Mouse (Mus musculus): Measurements from ENCODE around the gene Abat. TPM values are rescaled to one million over a fixed set of nuclear protein-coding genes. Genes with fewer than 3 reads are reported as not detected.

The Abat gene
- 25.6 and 29.2 TPM in 2 replicates for polyA plus RNA-seq (2014; fragmentation: Nextera tagmentation; extraction: Ambion mirVana)

DNA sequence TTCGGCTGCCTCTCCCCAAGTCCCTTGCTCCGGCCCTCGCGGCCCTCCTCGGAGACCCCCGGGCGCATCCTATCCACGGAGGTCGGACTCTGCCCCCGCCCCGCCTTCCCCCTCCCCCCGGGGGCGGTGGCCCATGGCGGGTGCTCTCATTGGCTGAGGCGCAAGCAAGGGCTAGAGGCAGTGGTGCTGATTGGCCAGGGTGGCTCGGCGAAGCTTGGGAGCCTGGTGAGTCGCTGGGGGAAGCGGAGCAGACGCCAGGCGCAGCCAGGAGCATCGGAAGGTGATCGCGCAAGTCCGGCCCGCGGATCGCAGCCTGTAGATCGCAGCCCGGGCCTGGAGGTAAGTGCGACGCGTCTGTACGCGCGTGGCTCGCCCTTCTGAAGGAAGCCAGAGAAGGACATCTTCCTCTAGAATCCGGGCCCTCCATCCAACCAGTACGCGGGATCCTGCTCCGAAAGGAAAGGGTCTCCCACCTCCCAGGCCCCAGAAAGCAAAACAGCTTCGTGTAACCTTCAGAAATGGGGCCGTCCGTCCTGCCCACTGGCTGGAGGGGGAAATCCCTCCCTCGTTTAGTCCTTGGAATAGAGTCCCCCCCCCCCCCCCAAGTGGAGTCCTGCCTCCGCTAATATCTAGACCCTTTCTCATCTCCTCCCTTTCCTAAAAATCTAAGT is at the start of gene Abat:
Gene Abat, plus strand, starts transcription at position 194 of the 671 bp plus-strand sequence.
- WGBS: 1% methylated on average over 44 of the region's 46 CpGs
- no peaks in the 10 kb centered on the region for H3K9me3 ChIP-seq (ENCODE audit: control insufficient read depth, low read length)
- peak within 1 kb of the TSS; percentile 30; the same call in 1 of the 2 replicates for H3K9ac ChIP-seq (ENCODE audit: low read depth, low read length)
- H3K4me1 ChIP-seq (replicated peaks; ENCODE audit: control insufficient read depth, insufficient read depth, low read length): peaks cover 4% of the 10 kb centered on the region; the same call in 1 of the 2 replicates
- peak within 1 kb of the TSS; percentile 63 for H3K4me2 ChIP-seq
- peak; percentile 95 for ATAC-seq (replicated peaks; ENCODE audit: low FRiP score)
- DNase-seq (ENCODE audit: low spot score): peak; percentile 86
- H3K36me3 ChIP-seq (ENCODE audit: control insufficient read depth, insufficient read depth, low read length): no peaks in the 10 kb centered on the region
- peak within 1 kb of the TSS; percentile 48 for H3K4me3 ChIP-seq (ENCODE audit: low read depth, low read length)
- no peak within 1 kb of the TSS for H3K27ac ChIP-seq (ENCODE audit: low read depth, low read length)
- peaks cover 2% of the 10 kb centered on the region; the same call in 1 of the 2 replicates for H3K27me3 ChIP-seq (replicated peaks; ENCODE audit: control insufficient read depth, insufficient read depth, low read length)

DNA sequence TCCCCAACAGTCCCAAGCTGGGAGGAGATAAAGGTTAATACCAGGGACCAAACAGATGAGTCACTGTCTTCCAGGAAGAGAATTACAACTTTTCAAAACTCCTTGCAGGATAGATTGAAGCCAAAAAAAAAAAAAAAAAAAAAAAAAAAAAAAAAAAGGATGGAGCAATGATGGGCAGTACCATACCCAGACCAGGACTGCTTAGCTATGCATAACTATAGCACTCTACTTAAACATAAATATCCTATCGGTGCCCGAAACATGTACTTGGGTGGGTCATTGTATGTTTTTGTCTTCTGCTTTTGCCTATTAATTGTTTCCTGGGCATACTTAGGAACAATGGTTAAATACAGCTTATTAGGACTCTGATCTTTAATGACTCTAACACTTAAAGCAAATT is 43.1 kb upstream of the Abat start:
- Histone ChIP-seq H3K4me2 (peak overlapping the region; percentile 69), H3K4me1 (replicated peaks; ENCODE audit: control insufficient read depth, insufficient read depth, low read length) (0 out of 2 replicates have a peak, but pooled peaks cover 2% of the 10 kb centered on the region), H3K9me3 (ENCODE audit: control insufficient read depth, low read length) (no peaks in the 10 kb centered on the region), H3K9ac (ENCODE audit: low read depth, low read length) (no peak overlapping the region), H3K27me3 (replicated peaks; ENCODE audit: control insufficient read depth, insufficient read depth, low read length) (no peaks in the 10 kb centered on the region), H3K4me3 (ENCODE audit: low read depth, low read length) (peak overlapping the region; percentile 84; the same call in 1 of the 2 replicates), H3K36me3 (ENCODE audit: control insufficient read depth, insufficient read depth, low read length) (peaks cover 2% of the 10 kb centered on the region; the same call in 1 of the 2 replicates), H3K27ac (ENCODE audit: low read depth, low read length) (no peak overlapping the region)
- DNase-seq (ENCODE audit: low spot score) (no peak), ATAC-seq (replicated peaks; ENCODE audit: low FRiP score) (no peak; the same call in 1 of the 2 replicates)
- WGBS: 88% methylated on average over 2 of the region's 2 CpGs

DNA sequence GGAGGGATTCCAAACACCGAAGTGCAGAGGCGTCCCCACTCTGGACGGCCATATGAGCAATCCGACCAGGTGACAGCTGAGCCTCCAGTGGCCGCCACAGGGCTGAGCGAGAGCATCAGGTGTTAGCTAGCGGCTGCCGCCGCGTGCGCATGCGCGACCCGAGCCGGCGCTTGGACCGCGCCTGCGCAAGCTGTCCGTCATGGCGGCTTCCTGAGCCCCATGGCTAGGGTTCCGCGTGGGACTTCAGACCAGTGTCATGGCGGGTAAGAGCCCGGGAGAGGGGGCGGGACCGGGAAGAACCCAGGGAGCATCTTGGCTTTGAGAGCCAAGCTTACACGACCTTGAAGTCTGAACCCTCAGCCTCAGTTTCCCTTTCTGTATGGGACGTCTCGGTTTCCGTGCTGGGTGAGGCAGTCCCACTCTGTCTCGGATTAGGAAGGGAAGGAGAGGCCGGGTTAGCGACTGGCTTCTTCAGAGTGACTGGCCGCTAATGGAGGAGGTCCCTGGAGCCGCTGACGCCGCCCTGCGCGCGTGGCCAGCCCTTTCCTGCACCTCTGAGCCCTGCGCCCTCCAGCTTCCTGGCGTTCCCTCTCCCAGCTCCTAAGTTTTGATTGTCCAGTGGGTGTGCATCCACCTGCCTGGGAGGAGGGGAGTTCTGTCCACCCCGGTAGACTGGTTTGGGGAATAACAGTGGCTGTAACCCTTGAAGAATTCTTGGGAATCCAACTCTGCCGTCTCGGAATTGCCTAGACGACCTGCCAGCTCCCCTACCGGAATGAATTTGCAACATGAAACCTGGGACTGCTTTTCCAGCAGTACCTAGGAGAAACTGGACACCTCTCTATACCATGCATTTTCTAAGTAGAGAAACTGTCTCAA is 42.4 kb upstream of the Abat start, which contains the start of gene Mettl22:
Gene Mettl22, plus strand, starts transcription at position 186 of the 879 bp plus-strand sequence.
- ATAC-seq (replicated peaks; ENCODE audit: low FRiP score) (peak; percentile 98), DNase-seq (ENCODE audit: low spot score) (peak; percentile 82)
- Histone ChIP-seq H3K9ac (ENCODE audit: low read depth, low read length) (peak within 1 kb of the TSS; percentile 95), H3K4me1 (replicated peaks; ENCODE audit: control insufficient read depth, insufficient read depth, low read length) (0 out of 2 replicates have a peak, but pooled peaks cover 2% of the 10 kb centered on the region), H3K9me3 (ENCODE audit: control insufficient read depth, low read length) (no peaks in the 10 kb centered on the region), H3K4me3 (ENCODE audit: low read depth, low read length) (peak within 1 kb of the TSS; percentile 84), H3K27ac (ENCODE audit: low read depth, low read length) (peak within 1 kb of the TSS; percentile 68), H3K36me3 (ENCODE audit: control insufficient read depth, insufficient read depth, low read length) (peaks cover 2% of the 10 kb centered on the region; the same call in 1 of the 2 replicates), H3K4me2 (peak within 1 kb of the TSS; percentile 69), H3K27me3 (replicated peaks; ENCODE audit: control insufficient read depth, insufficient read depth, low read length) (no peaks in the 10 kb centered on the region)
- under 1% methylated on average over 48 of the region's 48 CpGs for WGBS

DNA sequence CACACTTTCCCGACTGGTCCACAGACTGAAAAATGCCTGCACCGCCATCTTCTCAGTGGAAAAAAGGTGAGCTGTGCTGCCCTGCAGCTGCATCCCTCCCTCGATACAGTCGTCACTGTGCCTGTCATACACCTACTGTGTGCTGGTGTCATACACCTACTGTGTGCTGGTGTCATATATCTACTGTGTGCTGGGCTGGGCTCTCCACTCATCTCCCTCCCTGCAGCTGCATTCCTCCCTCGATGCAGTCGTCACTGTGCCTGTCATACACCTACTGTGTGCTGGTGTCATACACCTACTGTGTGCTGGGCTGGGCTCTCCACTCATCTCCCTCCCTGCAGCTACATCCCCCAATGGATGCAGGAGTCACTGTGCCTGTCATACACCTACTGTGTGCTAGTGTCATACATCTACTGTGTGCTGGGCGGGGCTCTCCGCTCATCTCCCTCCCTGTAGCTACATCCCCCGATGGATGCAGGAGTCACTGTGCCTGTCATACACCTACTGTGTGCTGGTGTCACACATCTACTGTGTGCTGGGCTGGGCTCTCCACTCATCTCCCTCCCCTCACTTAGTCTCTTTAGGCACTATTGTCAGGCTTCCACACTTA is 25.7 kb upstream of the Abat start:
- peaks cover 10% of the 10 kb centered on the region for H3K36me3 ChIP-seq (ENCODE audit: control insufficient read depth, insufficient read depth, low read length)
- DNase-seq (ENCODE audit: low spot score): no peak
- no peaks in the 10 kb centered on the region for H3K27me3 ChIP-seq (replicated peaks; ENCODE audit: control insufficient read depth, insufficient read depth, low read length)
- no peak overlapping the region for H3K4me3 ChIP-seq (ENCODE audit: low read depth, low read length)
- no peak overlapping the region for H3K9ac ChIP-seq (ENCODE audit: low read depth, low read length)
- no peak overlapping the region for H3K4me2 ChIP-seq
- ATAC-seq (replicated peaks; ENCODE audit: low FRiP score): no peak
- 90% methylated on average over 9 of the region's 9 CpGs for WGBS
- H3K9me3 ChIP-seq (ENCODE audit: control insufficient read depth, low read length): no peaks in the 10 kb centered on the region
- no peak overlapping the region for H3K27ac ChIP-seq (ENCODE audit: low read depth, low read length)
- H3K4me1 ChIP-seq (replicated peaks; ENCODE audit: control insufficient read depth, insufficient read depth, low read length): no peaks in the 10 kb centered on the region

DNA sequence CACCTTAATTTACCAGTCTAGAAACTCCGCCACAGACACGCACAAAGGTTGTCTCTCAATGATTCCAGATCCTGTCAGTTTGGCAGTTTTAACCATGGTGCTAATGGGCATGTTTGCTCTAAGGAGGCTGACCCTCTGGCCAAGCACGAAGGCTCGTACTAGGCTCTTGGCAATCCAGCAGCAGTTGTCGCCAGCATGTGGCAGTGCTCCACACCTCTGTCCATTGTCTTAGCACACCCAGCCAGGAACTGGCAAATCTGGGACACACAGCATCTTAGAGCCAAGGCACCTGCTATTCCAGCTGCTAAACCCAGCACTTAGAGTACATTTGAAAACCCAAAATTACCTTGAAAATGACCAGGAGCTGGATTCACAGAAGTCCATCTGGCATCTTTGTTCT is 23.9 kb upstream of the Abat start:
- ATAC-seq (replicated peaks; ENCODE audit: low FRiP score): no peak
- H3K9me3 ChIP-seq (ENCODE audit: control insufficient read depth, low read length): no peaks in the 10 kb centered on the region
- no peaks in the 10 kb centered on the region for H3K27me3 ChIP-seq (replicated peaks; ENCODE audit: control insufficient read depth, insufficient read depth, low read length)
- 87% methylated on average over 5 of the region's 5 CpGs for WGBS
- no peak overlapping the region for H3K4me3 ChIP-seq (ENCODE audit: low read depth, low read length)
- no peaks in the 10 kb centered on the region for H3K4me1 ChIP-seq (replicated peaks; ENCODE audit: control insufficient read depth, insufficient read depth, low read length)
- no peak overlapping the region for H3K27ac ChIP-seq (ENCODE audit: low read depth, low read length)
- no peak overlapping the region for H3K9ac ChIP-seq (ENCODE audit: low read depth, low read length)
- H3K36me3 ChIP-seq (ENCODE audit: control insufficient read depth, insufficient read depth, low read length): peaks cover 5% of the 10 kb centered on the region
- no peak overlapping the region for H3K4me2 ChIP-seq
- DNase-seq (ENCODE audit: low spot score): no peak

DNA sequence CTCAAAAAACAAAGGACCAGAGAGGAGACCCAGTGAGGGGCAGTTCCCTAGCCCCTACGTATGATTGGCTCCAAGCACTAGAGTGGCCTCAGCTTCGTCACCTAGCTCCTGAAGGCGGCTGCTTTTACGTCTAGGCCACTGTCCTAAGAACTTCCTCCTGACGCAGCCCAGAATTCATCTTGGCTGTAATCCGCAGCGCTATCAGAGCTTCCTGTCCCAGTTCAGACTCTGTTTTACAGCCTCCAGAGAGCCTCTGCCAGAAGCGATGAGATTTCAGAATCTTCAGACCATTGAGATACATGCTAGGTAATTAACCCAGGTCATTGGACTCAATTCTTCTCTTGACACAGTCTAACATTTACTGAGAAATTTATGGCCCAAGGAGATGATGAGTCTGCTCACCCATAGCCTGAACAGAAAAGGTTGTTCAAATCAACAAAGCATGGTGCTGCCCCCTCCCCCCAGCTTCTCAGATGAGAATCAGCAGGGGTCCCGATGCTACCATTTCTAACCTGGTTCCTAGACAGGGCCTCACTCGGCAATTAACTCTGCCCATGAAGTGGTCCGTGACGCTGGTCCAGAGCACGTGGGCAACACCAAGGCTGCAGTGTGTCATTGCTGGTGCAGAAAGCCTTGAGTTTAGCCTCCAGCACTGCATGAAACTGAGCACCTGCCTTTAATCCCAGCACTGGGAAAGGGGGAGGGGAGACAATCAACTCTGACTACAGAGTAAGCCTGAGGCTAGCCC is 21.3 kb upstream of the Abat start:
- Histone ChIP-seq H3K9ac (ENCODE audit: low read depth, low read length) (no peak overlapping the region), H3K36me3 (ENCODE audit: control insufficient read depth, insufficient read depth, low read length) (peaks cover 3% of the 10 kb centered on the region), H3K4me1 (replicated peaks; ENCODE audit: control insufficient read depth, insufficient read depth, low read length) (no peaks in the 10 kb centered on the region), H3K9me3 (ENCODE audit: control insufficient read depth, low read length) (no peaks in the 10 kb centered on the region), H3K27ac (ENCODE audit: low read depth, low read length) (no peak overlapping the region), H3K4me2 (no peak overlapping the region), H3K27me3 (replicated peaks; ENCODE audit: control insufficient read depth, insufficient read depth, low read length) (no peaks in the 10 kb centered on the region), H3K4me3 (ENCODE audit: low read depth, low read length) (no peak overlapping the region)
- ATAC-seq (replicated peaks; ENCODE audit: low FRiP score) (no peak), DNase-seq (ENCODE audit: low spot score) (no peak)
- 41% methylated on average over 13 of the region's 13 CpGs for whole genome bisulfite sequencing

DNA sequence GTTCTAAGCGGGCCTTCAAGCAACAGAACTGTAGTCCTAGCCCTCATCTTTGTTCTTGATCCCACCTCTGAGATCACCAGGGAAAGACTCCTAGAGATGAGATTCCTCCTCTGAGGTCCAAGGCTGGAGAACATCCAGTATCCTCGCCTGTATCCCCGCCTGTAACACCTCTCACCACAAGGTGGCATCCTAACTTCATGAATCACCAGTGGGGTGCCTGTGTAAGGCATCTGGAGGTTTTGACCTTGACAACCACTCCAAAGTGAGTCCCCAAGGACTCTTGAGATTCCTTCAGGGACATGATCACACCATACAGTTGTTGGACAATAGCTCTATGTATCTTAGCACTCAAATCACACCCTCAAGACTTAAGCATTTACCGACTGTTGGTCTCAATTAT is 19.0 kb upstream of the Abat start:
- H3K36me3 ChIP-seq (ENCODE audit: control insufficient read depth, insufficient read depth, low read length): no peaks in the 10 kb centered on the region
- H3K27ac ChIP-seq (ENCODE audit: low read depth, low read length): no peak overlapping the region
- no peaks in the 10 kb centered on the region for H3K27me3 ChIP-seq (replicated peaks; ENCODE audit: control insufficient read depth, insufficient read depth, low read length)
- ATAC-seq (replicated peaks; ENCODE audit: low FRiP score): 0 out of 2 replicates have a peak, but pooled peaks have one; percentile 57
- WGBS: 22% methylated on average over 4 of the region's 4 CpGs
- no peaks in the 10 kb centered on the region for H3K4me1 ChIP-seq (replicated peaks; ENCODE audit: control insufficient read depth, insufficient read depth, low read length)
- H3K4me3 ChIP-seq (ENCODE audit: low read depth, low read length): no peak overlapping the region
- no peaks in the 10 kb centered on the region for H3K9me3 ChIP-seq (ENCODE audit: control insufficient read depth, low read length)
- H3K4me2 ChIP-seq: no peak overlapping the region
- H3K9ac ChIP-seq (ENCODE audit: low read depth, low read length): no peak overlapping the region
- peak; percentile 52 for DNase-seq (ENCODE audit: low spot score)

DNA sequence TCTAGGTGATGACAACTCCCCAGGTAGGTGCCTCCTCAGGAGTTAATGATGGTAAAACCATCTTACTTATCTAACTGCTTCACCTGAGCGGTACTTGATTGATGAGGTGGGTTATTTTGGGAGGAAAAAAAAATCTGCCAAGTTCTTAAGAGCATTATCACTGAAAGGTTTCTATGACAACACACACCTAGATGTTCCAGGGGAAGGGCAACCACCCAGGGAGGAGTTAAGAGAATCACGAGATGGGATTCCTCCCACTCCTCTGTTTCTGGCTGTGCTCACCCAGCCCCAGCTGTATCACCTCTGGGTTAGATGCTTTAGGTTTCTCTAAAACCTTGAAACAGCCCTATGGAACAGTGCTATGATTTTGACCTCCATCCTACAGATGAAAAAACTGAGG is 16.3 kb upstream of the Abat start:
- DNase-seq (ENCODE audit: low spot score) (no peak), ATAC-seq (replicated peaks; ENCODE audit: low FRiP score) (no peak)
- Histone ChIP-seq H3K27me3 (replicated peaks; ENCODE audit: control insufficient read depth, insufficient read depth, low read length) (no peaks in the 10 kb centered on the region), H3K4me3 (ENCODE audit: low read depth, low read length) (no peak overlapping the region), H3K27ac (ENCODE audit: low read depth, low read length) (no peak overlapping the region), H3K36me3 (ENCODE audit: control insufficient read depth, insufficient read depth, low read length) (no peaks in the 10 kb centered on the region), H3K4me1 (replicated peaks; ENCODE audit: control insufficient read depth, insufficient read depth, low read length) (no peaks in the 10 kb centered on the region), H3K9me3 (ENCODE audit: control insufficient read depth, low read length) (no peaks in the 10 kb centered on the region), H3K4me2 (no peak overlapping the region), H3K9ac (ENCODE audit: low read depth, low read length) (no peak overlapping the region)
- 43% methylated on average over 2 of the region's 2 CpGs for WGBS

All from liver, embryonic 11.5 days (tissue).